Mouse (Mus musculus): ENCODE measurements around the gene Hecw2. TPM values are rescaled to one million over a fixed set of nuclear protein-coding genes. Genes with fewer than 3 reads are reported as not detected.

Gene Hecw2
- total and polyA plus RNA-seq, 2 experiments from 2014 or later: 6.2 to 22.2 TPM

- TF ChIP-seq CTCF (IDR thresholded peaks at IDR 0.05): no peak
- WGBS: 48% methylated on average over 3 of the region's 3 CpGs
- no peak overlapping the region for H3K27ac ChIP-seq (ENCODE audit: low read depth, low read length)
- DNase-seq (ENCODE audit: low spot score): no peak
- peaks cover 4% of the 10 kb centered on the region for H3K4me1 ChIP-seq (ENCODE audit: insufficient read depth, low read length)
- no peak overlapping the region for H3K9ac ChIP-seq (replicated peaks; ENCODE audit: low read length, poor library complexity, severe bottlenecking)
- no peak overlapping the region for H3K4me2 ChIP-seq (ENCODE audit: low read depth, low read length, poor library complexity, severe bottlenecking)
- H3K27me3 ChIP-seq (ENCODE audit: insufficient read depth, low read length): no peaks in the 10 kb centered on the region
- H3K9me3 ChIP-seq (ENCODE audit: low read length): no peaks in the 10 kb centered on the region
- no peaks in the 10 kb centered on the region for H3K36me3 ChIP-seq (ENCODE audit: insufficient read depth, low read length)
- ATAC-seq (ENCODE audit: low FRiP score): no peak
- no peak overlapping the region for H3K4me3 ChIP-seq (ENCODE audit: low read depth, low read length)
Measured at GRCm38 (mm10) chr1:53941528-53941927, 253.4 kb downstream of the Hecw2 start.

GRCm38 (mm10) chr1:53940268-53941017 lies 254.5 kb downstream of the Hecw2 start:
- Histone ChIP-seq H3K9ac (replicated peaks; ENCODE audit: low read length, poor library complexity, severe bottlenecking) (0 out of 2 replicates have a peak overlapping the region, but pooled peaks have one; percentile 33), H3K36me3 (ENCODE audit: insufficient read depth, low read length) (no peaks in the 10 kb centered on the region), H3K4me1 (ENCODE audit: insufficient read depth, low read length) (peaks cover 4% of the 10 kb centered on the region), H3K27me3 (ENCODE audit: insufficient read depth, low read length) (no peaks in the 10 kb centered on the region), H3K27ac (ENCODE audit: low read depth, low read length) (no peak overlapping the region), H3K9me3 (ENCODE audit: low read length) (no peaks in the 10 kb centered on the region), H3K4me3 (ENCODE audit: low read depth, low read length) (peak overlapping the region; percentile 10; the same call in 1 of the 2 replicates), H3K4me2 (ENCODE audit: low read depth, low read length, poor library complexity, severe bottlenecking) (peak overlapping the region; percentile 29)
- DNase-seq (ENCODE audit: low spot score): peak; percentile 41
- no peak for TF ChIP-seq CTCF (IDR thresholded peaks at IDR 0.05)
- peak; percentile 72 for ATAC-seq (ENCODE audit: low FRiP score)
- 16% methylated on average over 13 of the region's 13 CpGs for WGBS

- Histone ChIP-seq H3K36me3 (ENCODE audit: insufficient read depth, low read length) (no peaks in the 10 kb centered on the region), H3K27ac (ENCODE audit: low read depth, low read length) (no peak overlapping the region), H3K27me3 (ENCODE audit: insufficient read depth, low read length) (no peaks in the 10 kb centered on the region), H3K4me2 (ENCODE audit: low read depth, low read length, poor library complexity, severe bottlenecking) (no peak overlapping the region), H3K9ac (replicated peaks; ENCODE audit: low read length, poor library complexity, severe bottlenecking) (no peak overlapping the region), H3K9me3 (ENCODE audit: low read length) (no peaks in the 10 kb centered on the region), H3K4me3 (ENCODE audit: low read depth, low read length) (no peak overlapping the region), H3K4me1 (ENCODE audit: insufficient read depth, low read length) (peaks cover 4% of the 10 kb centered on the region)
- DNase-seq (ENCODE audit: low spot score) (no peak), ATAC-seq (ENCODE audit: low FRiP score) (no peak)
- no peak for TF ChIP-seq CTCF (IDR thresholded peaks at IDR 0.05)
- WGBS: 65% methylated on average over 4 of the region's 4 CpGs
Measured at GRCm38 (mm10) chr1:53939291-53939690, 255.7 kb downstream of the Hecw2 start.

GRCm38 (mm10) chr1:53933308-53933707 lies 261.7 kb downstream of the Hecw2 start:
- ATAC-seq (ENCODE audit: low FRiP score): no peak
- H3K36me3 ChIP-seq (ENCODE audit: insufficient read depth, low read length): no peaks in the 10 kb centered on the region

GRCm38 (mm10) chr1:53931314-53931713 lies 263.7 kb downstream of the Hecw2 start:
- TF ChIP-seq CTCF (IDR thresholded peaks at IDR 0.05): no peak
- Histone ChIP-seq H3K27me3 (ENCODE audit: insufficient read depth, low read length) (no peaks in the 10 kb centered on the region), H3K36me3 (ENCODE audit: insufficient read depth, low read length) (no peaks in the 10 kb centered on the region), H3K9me3 (ENCODE audit: low read length) (no peaks in the 10 kb centered on the region), H3K4me2 (ENCODE audit: low read depth, low read length, poor library complexity, severe bottlenecking) (no peak overlapping the region), H3K4me1 (ENCODE audit: insufficient read depth, low read length) (no peaks in the 10 kb centered on the region), H3K9ac (replicated peaks; ENCODE audit: low read length, poor library complexity, severe bottlenecking) (no peak overlapping the region), H3K27ac (ENCODE audit: low read depth, low read length) (no peak overlapping the region), H3K4me3 (ENCODE audit: low read depth, low read length) (no peak overlapping the region)
- 81% methylated on average over 3 of the region's 3 CpGs for WGBS
- ATAC-seq (ENCODE audit: low FRiP score) (no peak), DNase-seq (ENCODE audit: low spot score) (no peak)

More at GRCm38 (mm10) chr1:53933308-53933707, 261.7 kb downstream of the Hecw2 start:
- WGBS: 57% methylated on average over 2 of the region's 2 CpGs
- no peak for DNase-seq (ENCODE audit: low spot score)
- no peak overlapping the region for H3K27ac ChIP-seq (ENCODE audit: low read depth, low read length)
- no peak overlapping the region for H3K4me3 ChIP-seq (ENCODE audit: low read depth, low read length)
- TF ChIP-seq CTCF (IDR thresholded peaks at IDR 0.05): no peak
- H3K4me1 ChIP-seq (ENCODE audit: insufficient read depth, low read length): no peaks in the 10 kb centered on the region
- H3K27me3 ChIP-seq (ENCODE audit: insufficient read depth, low read length): no peaks in the 10 kb centered on the region
- no peak overlapping the region for H3K9ac ChIP-seq (replicated peaks; ENCODE audit: low read length, poor library complexity, severe bottlenecking)
- H3K4me2 ChIP-seq (ENCODE audit: low read depth, low read length, poor library complexity, severe bottlenecking): no peak overlapping the region
- H3K9me3 ChIP-seq (ENCODE audit: low read length): no peaks in the 10 kb centered on the region

GRCm38 (mm10) chr1:53927605-53928004 lies 267.4 kb downstream of the Hecw2 start:
- Histone ChIP-seq H3K36me3 (ENCODE audit: insufficient read depth, low read length) (no peaks in the 10 kb centered on the region), H3K4me2 (ENCODE audit: low read depth, low read length, poor library complexity, severe bottlenecking) (no peak overlapping the region), H3K4me3 (ENCODE audit: low read depth, low read length) (no peak overlapping the region), H3K9ac (replicated peaks; ENCODE audit: low read length, poor library complexity, severe bottlenecking) (no peak overlapping the region), H3K4me1 (ENCODE audit: insufficient read depth, low read length) (no peaks in the 10 kb centered on the region), H3K27ac (ENCODE audit: low read depth, low read length) (no peak overlapping the region), H3K27me3 (ENCODE audit: insufficient read depth, low read length) (no peaks in the 10 kb centered on the region), H3K9me3 (ENCODE audit: low read length) (no peaks in the 10 kb centered on the region)
- peak; percentile 66 for TF ChIP-seq CTCF (IDR thresholded peaks at IDR 0.05)
- ATAC-seq (ENCODE audit: low FRiP score): no peak
- WGBS: 22% methylated on average over 4 of the region's 4 CpGs
- peak; percentile 59 for DNase-seq (ENCODE audit: low spot score)

Measured in midbrain, postnatal 0 days (tissue).